In genomic region chr4:128153144-128153543, GRCm38 (mm10) we compare ENCODE assay signal across 19 mouse cellular contexts.
"Had no signal": no experiment of that assay in that cellular context is flagged by ENCODE, and none has a peak within 500 bp of the region (broad histone marks: within the 10 kb centered on the region; RNA-seq: fewer than 3 reads in every experiment).

No protein-coding gene starts in this region.

- H3K9ac ChIP-seq: liver, embryonic 15.5 days; neural tube, embryonic 12.5 days had no signal

- H3K36me3 ChIP-seq: limb, embryonic 10.5 days; liver, embryonic 15.5 days; neural tube, embryonic 12.5 days had no signal

- H3K27ac ChIP-seq: liver, embryonic 15.5 days; macrophage; neural tube, embryonic 12.5 days had no signal

- H3K27me3 ChIP-seq: liver, embryonic 15.5 days; megakaryocyte, embryonic 14.5 days; neural tube, embryonic 12.5 days had no signal

- H3K4me2 ChIP-seq: liver, embryonic 11.5 days; liver, embryonic 15.5 days; midbrain, embryonic 11.5 days; neural tube, embryonic 12.5 days had no signal

- H3K9me3 ChIP-seq: limb, embryonic 10.5 days; liver, embryonic 15.5 days; neural tube, embryonic 12.5 days had no signal

- H3K4me1 ChIP-seq: liver, embryonic 15.5 days; megakaryocyte, embryonic 14.5 days had no signal

- H3K4me3 ChIP-seq: limb, embryonic 10.5 days; liver, embryonic 15.5 days; megakaryocyte, embryonic 14.5 days; myocyte; neural tube, embryonic 12.5 days had no signal

- DNase-seq: kidney, adult 18-20 months; kidney, postnatal 10 days; kidney, postnatal 4 days; lung, adult 2 months; retina, postnatal 1 day; right cerebral cortex, postnatal 4 days; spleen, adult 18-20 months; thymus, adult 18-20 months; thymus, postnatal 14 days had no signal

- ATAC-seq: lung, postnatal 0 days; midbrain, embryonic 16.5 days had no signal
